Mouse (Mus musculus) kidney, adult 2 months (tissue): Measurements from ENCODE around the gene Fhdc1.

ENCODE experiments used
- CTCF ChIP-seq: fragments of 200-500 bp; conservative IDR thresholded peaks from 2 replicates; pipeline ENCODE4 v1.5.1; 2011; ENCODE audit warnings: low read depth, mild to moderate bottlenecking, control low read depth, low read length, moderate library complexity, mixed read lengths; ENCODE audit not compliant: insufficient read depth, insufficient read length
- POLR2A ChIP-seq: fragments of 200-500 bp; IDR thresholded peaks from one replicate; pipeline ENCODE4 v1.6.1; 2011; ENCODE audit warnings: low read depth, low read length, control low read depth

DNA sequence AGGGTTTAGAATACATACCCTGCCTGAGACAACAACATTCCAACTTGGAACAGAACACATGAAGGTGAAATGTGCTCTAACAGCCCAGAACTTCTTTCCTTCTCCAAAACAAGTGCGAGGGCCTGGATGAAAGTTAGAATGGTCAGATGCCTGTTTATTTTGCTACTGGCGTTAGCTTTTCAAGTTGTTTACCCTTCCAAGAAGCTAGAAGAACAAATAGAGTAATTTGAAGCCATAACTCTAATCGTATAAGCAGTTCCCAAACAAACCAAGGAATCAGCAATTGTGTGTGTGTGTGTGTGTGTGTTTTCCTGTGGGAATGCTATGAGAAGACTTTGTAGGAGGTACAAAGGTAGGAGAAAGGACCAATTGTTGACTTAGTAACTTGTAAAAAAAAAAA lies 4.7 kb upstream of the Fhdc1 start:
- TF ChIP-seq CTCF (no peak), POLR2A (no peak)
